Mouse (Mus musculus) R1 (cell line): Measurements from ENCODE around the gene Nat14.

ENCODE experiments used
- DNase-seq: peaks from one replicate; pipeline ENCODE4 v3.0.0-alpha.2; 2018; ENCODE audit warnings: low read depth, low spot score

Nat14 gene

GRCm38 (mm10) chr7:4947855-4948254, 26.0 kb downstream of the Nat14 start:
- DNase-seq = no peak

- DNase-seq = no peak
Measured at GRCm38 (mm10) chr7:4948386-4948785, 26.6 kb downstream of the Nat14 start.

- peak; percentile 26 for DNase-seq
Measured at GRCm38 (mm10) chr7:4950561-4951342, 28.9 kb downstream of the Nat14 start.

- no peak for DNase-seq
Measured at GRCm38 (mm10) chr7:4953815-4954445, 32.1 kb downstream of the Nat14 start.

GRCm38 (mm10) chr7:4957361-4957760, 35.5 kb downstream of the Nat14 start:
- no peak for DNase-seq

GRCm38 (mm10) chr7:4963527-4963926, 41.7 kb downstream of the Nat14 start:
- no peak for DNase-seq

GRCm38 (mm10) chr7:4964272-4964671, 42.4 kb downstream of the Nat14 start, which contains the start of gene Sbk2:
Gene Sbk2, minus strand, starts transcription at chr7:4964406.
- DNase-seq = peak; percentile 89

GRCm38 (mm10) chr7:4964988-4965387, 43.2 kb downstream of the Nat14 start:
- no peak for DNase-seq

- DNase-seq = no peak
Measured at GRCm38 (mm10) chr7:4971068-4971467, 49.2 kb downstream of the Nat14 start, which contains the start of gene Sbk3. Gene Sbk3, minus strand, starts transcription at chr7:4971168.

- no peak for DNase-seq
Measured at GRCm38 (mm10) chr7:4971710-4972109, 49.9 kb downstream of the Nat14 start.

- DNase-seq = no peak
Measured at GRCm38 (mm10) chr7:4972321-4973047, 50.7 kb downstream of the Nat14 start.
